Mouse (Mus musculus) lung, postnatal 10 days (tissue): ENCODE results near the gene Tbc1d10a.
A peak's percentile ranks its signal among the peaks of the same experiment; 100 is the strongest.

Source experiments
- DNase-seq: peaks from one replicate; pipeline ENCODE4 v3.0.0; 2021

Tbc1d10a gene

DNA sequence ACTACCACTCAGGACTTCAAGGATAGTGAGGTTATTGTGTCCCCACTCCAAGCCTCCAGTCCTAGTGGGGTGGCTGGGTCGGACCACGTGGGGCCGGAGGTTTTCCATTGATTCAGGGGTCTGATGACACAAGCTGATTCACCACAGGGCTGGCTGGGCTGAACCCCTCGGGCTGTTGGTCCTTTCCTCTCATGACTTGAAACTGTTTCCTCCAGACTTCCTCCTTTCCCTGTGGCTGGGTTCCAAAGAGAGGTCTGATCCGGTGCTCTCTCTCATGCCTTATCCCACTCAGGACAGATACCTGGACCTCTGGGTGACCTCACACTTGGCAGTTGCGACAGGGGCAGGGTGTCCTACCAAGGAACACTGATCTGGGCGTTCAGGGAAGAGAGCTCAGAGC lies 53.6 kb downstream of the Tbc1d10a start:
- DNase-seq = no peak

DNA sequence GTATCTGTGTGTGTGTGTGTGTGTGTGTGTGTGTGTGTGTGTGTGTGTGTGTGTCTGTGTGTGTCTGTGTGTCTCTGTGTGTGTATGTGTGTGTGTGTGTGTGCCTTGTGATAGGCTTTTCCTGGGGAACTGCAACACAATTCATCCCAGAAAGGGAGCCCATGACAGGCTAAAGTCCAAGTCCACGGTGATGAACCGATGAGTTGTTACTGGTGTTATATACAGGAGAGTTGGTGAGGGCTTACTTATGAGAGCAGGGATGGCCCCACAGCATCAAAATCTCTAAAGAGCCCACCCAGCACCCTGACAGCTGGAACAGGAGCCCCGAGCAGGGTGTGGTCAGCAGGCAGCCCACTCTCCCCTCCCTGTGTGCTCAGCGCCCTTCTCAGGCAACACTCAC lies 54.6 kb downstream of the Tbc1d10a start:
- DNase-seq = no peak

DNA sequence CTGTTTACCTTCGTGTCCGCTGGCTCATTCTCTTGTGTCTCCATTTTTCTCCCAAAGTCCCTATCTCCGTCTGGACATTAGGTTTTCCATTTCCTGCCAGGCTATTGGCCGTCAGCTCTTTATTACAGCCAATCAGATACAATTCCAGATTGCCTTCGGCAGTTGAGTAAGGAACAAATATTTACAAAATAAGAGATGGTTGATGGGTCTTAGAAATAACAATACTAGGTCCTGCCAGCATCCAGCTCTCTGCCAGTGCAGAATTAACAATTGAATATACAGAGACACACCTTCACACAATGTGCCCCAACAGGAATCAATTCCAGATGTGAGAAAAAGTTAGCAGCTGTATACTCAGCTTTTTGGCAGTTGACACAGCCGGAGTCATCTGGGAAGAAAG lies 59.5 kb downstream of the Tbc1d10a start:
- no peak for DNase-seq

DNA sequence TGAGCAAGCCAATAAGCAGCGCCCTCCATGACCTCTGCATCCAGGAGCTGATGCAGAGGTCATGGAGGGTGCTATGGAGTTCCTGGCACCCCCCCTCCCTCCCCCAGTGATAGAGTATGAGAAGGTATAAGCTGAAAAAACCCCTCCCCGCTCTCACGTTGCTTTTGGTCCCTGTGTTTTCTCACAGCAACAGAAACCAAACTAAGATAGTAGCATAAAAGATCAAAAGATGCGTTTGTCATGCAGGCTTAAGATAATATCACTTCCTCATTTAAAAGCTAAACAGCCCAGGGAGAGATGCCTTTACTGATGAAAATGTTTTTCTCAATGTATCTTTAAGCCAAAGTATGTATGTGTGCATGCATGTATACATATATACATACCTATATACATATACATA lies 60.0 kb downstream of the Tbc1d10a start:
- no peak for DNase-seq

DNA sequence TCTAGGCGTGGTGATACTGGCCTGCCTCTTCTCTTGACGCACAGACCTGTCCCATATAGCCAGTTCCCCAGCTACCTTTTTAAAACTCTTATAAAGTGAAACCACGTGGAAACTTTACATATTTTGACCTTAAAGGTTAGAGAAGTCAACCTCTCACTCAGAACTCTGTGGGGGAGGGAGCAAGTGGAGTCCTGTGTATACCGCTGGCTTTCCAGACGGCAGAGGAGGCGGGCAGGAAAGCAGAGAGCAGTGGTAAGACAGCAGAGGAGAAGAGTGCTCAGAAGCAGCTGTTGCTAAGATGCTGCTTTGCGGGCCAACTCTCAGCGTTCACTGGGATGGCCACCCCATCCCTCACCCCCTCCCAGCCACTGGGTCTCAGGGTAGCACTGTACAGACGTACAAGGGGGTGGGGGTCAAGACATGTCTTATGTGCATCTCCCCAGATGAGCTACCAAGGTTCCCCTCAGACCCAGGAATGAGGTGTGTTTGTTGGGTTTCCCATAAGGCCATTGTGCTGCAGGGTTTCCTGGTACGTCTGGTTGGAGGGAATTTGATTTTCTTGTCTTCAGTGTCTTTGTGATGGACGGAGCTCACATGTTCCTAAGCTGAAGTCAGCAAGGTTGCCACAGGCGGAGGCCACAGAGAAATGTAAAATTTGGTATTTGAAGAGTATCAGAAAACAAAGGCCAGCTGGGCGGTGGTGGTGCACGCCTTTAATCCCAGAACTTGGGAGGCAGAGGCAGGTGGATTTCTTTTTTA lies 60.8 kb downstream of the Tbc1d10a start:
- no peak for DNase-seq

DNA sequence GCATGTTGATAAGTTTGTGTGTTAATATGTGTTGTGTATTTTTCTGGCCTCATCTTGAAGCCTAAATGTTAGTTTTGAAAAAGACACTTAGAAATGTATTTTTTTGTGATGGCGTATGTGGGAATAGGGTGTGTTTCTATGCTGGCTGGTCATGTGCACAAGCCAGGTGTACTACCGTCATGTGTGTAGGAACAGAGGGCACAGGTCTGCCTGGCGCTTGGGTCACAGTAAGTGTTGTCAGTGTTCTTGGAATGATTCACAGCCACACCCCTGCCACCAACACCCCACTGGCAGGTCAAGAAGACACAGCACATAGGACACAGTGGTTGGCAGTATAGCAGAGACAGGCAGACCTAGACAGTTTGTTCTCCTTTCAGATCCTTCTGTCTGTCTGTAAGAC lies 62.6 kb downstream of the Tbc1d10a start:
- DNase-seq = no peak

DNA sequence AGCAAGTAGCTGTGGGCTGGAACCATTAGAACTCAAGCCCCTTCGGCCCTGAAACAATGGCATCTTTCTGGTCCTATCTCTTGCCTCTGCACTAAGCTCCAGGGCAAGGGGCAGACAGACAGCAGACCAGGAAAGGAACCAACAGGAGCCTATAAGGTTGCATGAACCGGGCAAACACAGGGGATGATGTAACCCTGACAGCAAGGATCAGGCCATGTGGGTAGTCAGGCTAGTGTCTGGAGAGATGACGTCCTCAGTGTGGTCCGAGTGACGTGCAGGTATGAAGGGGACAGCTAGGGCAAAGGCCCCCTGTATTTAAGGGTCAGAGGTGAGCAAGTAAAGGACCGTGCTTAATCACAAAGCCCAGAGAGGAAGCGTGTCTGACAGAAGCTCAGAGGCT lies 63.7 kb downstream of the Tbc1d10a start:
- no peak for DNase-seq

DNA sequence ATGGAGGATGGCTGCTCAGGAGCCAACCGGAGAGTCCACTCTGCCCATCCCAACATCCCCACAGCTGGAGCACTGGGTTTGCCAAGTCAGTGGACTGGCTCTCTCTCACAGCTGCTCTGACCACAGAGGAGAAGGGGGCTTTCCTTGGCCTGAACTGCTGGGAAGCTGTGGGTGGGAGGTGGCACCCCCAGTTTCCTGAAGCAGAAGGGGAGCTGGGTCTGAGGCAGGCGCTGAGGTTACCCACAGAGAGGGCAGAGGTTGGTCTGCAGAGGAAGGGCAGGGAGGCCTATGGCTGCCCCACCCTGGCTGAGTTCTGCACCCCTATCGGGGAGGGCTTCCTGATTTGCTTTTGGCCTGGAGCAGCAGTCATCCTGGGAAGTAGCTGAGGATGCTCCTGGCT lies 64.8 kb downstream of the Tbc1d10a start:
- no peak for DNase-seq

DNA sequence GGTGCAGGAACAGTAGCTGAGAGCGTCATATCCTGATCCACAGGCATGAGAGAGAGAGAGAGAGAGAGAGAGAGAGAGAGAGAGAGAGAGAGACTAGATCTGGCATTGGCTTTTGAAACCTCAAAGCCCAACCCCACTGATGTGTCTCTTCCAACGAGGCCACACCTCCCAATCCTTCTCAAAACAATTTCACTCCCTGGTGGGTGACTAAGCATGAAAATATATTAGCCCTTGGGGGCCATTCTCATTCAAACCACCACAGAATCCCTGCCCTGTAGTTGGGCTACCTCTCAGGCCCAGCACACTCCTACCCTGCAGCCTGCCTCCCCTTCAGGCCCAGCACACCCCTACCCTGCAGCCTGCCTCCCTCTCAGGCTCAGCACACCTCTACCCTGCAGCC lies 66.3 kb downstream of the Tbc1d10a start:
- no peak for DNase-seq

DNA sequence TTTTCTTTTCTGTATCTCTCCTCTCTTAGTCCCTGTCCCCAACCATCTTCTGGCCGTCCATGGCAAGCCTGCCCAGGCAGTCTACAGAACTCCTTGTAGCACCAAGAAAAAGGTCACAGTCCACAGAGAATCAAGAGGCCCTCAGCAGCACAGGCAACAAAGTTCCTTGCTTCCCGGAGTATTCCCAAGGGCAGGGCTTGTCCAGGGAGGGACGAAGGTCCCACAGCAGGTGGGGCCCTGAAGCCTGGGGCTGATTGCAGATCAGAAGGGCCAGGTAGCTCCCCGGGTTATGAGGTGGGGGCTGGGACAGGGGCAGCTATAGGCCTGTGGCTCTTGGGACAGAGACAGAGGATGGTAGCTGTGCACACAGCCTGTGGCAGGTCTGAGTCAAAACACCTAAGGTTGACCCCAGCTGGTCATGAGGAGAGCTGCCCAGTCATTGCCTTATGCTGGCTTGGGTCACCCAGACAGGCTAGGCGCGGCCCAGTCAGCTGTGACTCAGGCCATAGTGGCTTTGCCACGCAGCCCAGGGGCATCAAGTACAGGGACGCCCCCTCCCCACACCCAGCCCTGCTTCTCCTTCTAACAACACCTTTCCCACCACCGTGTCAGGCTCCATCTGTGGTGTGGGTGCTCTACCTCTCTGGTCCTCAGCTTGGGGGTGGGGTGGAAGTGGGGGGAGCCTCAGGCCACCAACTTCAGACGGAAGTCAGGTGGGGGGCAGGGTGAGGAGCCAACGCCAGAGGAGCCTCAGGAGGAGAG lies 70.4 kb downstream of the Tbc1d10a start, which contains the start of gene Lif:
Gene Lif (plus strand): TSS at position 712 of the 762 bp plus-strand sequence.
- no peak for DNase-seq

DNA sequence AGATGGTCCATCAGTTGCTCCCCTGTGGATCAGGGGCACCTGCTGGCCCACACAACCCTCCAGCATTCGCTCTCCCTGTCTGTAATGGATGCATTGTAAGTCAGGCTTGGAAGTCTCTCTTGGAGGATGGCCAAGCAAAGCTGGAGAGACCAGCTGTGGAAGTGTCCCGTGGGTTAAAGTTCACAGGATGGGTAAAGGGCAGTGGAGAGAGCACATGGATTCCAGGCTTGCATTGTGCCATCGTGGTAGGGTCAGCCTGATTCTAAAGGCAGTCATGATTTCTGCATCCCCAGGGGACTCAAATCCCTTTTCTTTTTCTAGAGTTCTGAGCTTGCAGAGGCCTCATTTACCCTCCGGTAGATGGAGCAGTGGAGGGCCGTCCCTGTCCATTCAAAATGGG lies 71.2 kb downstream of the Tbc1d10a start:
- DNase-seq = no peak

DNA sequence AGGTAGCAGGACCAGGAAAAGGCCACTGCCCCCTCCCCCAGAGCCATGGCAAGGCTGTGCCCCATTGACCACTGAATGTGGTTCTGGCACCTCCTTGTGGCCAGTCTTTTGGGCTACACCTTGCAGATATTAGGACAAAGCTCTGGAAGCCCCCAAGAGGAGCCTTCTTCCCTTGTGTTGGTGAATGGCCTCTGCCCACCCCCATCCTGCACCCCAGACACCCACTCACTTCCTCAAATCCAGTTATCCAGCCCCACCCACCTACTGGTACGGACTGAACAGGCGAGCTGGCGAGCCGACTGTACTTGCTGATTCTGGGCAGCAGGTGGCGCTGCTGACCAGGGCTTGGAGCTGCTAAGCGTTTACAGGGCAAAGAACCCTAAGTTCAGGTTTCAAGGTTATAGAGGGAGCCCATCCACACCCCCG lies 72.1 kb downstream of the Tbc1d10a start:
- peak; percentile 87 for DNase-seq

DNA sequence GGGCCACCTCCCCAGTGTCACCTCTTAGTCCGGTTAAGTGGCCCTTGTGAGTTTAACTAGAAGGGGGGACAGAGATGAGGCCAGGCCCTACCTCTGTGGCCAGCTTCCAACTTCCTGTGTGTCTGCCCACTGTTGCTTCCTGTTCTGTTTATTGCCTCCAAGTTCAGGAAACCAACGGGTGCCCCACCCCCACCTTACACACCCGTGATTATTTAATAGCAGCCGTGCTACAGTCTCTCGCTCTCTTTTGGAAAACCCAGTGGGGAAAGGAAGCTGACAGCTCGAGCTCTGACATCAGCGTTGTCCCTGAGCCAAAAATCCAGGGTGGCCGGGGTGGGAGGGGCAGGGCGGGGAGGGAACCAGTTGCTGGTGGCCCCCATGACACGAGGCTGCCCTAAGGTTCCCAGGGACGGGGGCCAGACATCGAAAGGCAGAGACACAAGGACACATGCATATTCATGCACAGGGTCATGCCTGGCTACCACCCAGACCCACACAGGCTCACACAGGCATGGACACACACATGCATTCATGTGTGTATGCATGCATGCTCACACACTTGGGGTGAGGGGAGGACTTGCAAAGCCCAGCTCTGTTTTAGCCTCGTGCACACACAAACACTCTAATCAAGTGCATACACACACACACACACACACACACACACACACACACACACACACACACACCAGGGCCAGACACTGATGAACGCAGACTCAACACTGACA lies 74.0 kb downstream of the Tbc1d10a start:
- peak; percentile 85 for DNase-seq

DNA sequence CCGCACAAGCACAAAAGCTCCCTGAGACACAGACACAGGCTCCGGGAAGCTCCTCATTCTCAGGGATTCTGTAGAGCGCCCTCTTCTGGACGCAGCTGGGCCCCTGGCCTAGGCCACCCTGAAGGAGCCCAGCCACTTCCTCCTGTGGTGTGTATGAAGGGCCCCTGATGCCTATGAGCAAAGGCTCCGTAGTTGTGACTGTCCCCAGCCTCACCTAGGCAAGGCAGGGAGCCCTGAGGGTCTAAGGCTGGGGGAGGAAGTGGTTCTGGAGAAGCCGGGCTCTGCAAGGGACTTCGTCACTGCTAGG lies 74.6 kb downstream of the Tbc1d10a start:
- peak; percentile 85 for DNase-seq

DNA sequence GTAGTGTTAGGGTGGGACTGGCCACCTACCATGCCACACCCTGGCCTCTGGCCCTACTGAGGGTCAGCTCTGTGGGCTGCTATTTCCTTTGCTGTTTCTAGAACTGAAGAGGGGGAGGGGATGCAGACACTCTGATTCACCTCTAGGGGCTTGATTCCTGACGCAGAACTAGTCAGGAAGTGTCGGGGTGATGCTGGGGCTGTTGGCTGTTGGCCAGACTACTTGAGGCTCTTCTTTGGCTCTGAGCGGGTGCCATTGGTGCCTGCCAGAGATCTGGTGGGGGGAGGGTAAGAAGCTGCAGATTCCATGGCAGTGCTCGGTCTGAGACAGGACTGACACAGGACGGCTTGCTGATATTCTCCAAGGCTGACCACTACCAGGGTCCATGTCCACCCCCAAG lies 75.4 kb downstream of the Tbc1d10a start:
- peak; percentile 91 for DNase-seq

DNA sequence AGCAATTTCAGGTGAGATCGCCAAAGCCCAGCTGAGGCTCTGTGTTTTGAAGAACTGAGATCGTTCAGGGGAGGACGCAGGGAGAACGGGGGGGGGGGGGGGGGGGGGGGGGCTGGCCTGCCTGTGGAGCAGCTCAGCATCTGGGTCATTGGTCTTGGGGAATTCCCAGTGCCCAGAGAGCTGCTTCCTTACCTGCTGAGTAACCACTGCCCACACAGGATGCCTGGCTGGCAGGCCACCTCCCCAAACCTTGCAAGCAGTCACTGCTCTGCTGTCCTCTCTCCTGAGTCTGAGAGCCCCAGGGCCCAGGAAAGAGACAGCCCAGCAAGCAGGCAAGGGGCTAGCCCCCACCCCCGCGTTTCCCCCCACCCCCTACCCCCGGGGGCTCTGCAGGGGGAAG lies 76.3 kb downstream of the Tbc1d10a start:
- no peak for DNase-seq

DNA sequence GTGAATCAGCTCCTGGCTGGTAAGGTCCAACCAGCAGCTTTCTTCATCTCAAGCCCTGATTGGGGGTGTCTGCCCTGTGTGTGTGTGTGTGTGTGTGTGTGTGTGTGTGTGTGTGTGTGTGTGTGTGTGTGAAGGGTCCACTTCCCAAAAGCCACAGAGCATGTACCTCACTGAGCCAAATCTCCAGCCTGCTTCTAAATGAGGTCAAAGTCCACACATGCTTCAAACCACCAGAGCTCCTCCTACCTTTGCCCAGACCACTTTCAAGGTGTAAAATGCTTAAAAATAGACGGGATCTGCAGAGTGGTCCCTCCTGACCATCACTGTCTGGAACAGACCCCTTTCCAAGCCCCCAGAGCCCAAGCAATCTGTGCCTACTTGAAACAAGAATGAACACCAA lies 76.7 kb downstream of the Tbc1d10a start:
- DNase-seq = no peak

DNA sequence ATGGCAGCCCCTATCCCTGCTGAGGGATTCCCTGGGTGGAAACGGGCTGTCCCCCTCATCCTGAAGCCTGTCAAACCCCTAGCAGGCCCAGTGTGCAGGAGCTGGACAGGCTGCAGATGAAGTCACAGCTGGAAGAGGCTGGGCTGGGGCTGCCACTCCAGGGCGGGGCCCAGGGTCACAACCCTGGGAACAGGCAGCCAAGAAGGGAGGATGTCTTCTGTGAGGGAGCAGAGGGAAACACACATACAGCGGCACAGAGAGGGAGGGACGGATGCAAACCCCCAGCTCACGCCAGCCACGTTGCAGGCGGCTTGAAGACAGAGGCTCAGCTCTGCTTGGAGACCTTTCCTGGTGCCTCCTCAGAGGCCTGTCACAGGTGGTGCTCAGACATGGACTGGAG lies 77.5 kb downstream of the Tbc1d10a start:
- peak; percentile 84 for DNase-seq
